Mouse (Mus musculus) cerebellum, postnatal 4 days (tissue): ENCODE measurements around the gene Prkn.
A peak's percentile ranks its signal among the peaks of the same experiment; 100 is the strongest.

Experiments used
- DNase-seq, 2 experiments: peaks; one replicate each; pipeline ENCODE4 v3.0.0; 2022; ENCODE audit warnings: low spot score in 2 of 2, mixed read lengths in 1 of 2

The Prkn gene

DNA sequence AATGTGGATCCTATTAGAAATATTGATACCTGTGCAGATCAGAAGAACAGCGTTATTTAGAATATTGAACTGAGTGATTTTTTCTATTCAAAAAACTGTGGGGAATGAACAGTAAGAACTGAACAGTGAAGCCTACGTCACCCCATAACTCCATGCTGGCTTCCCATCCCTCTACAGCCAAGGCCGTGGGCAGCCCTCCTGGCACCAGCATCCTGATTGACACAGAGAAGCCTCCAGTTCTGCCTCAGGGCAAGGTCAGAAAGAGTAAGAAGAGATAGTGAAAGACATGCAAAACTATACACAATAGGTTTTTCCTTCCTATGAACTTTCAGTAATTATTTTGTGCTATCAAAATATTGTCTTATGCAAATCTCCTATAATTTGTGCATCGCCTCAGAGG lies 557.5 kb downstream of the Prkn start:
- no peak for DNase-seq

DNA sequence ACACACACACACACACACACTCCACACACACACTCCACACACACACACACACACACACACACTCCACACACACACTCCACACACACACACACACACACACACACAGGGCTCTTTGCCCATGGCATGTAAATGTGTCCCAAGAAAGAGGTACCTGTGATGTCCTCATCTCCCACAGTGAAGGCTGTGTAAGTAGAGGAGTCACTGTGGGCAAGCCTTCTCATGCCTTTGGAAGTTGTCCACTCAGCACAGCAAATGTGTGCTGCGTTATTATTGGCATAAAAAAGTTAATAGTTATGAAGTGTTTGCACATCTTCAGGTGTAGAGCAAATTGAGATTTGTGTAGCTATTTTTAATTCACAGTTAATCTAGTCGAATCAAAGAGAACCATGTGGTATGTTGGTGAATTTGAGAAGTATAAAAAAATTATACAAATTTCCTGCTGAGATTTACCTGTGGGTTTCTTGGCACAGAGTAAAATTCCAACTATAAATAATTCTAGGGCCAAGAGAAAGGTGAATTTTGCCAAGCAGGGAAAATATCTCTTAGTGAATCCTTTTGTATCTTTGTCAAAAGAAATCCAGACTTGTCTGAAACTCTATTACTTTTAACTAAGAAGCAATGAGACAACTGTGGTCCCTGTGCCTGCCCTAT lies 562.2 kb downstream of the Prkn start:
- DNase-seq, result no peak

DNA sequence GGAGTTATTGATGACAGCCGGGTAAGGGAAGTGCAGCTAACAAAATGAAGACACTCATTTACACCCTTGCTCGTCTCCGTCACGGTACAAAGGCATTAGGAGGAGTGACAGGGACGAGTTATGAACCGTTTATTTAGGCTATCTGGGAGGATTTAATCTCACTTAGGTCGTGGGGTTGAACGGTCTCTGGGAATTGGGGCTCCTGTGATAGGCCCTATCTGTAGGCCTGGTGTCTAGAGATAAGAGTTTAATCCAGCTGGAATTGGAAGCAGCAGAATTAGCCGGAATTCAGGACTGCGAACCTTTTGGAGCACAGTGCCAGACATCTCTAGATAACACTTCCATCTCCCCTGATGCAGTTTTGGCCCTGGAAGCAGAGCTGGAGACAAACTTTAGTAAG lies 571.2 kb downstream of the Prkn start:
- DNase-seq, result no peak

DNA sequence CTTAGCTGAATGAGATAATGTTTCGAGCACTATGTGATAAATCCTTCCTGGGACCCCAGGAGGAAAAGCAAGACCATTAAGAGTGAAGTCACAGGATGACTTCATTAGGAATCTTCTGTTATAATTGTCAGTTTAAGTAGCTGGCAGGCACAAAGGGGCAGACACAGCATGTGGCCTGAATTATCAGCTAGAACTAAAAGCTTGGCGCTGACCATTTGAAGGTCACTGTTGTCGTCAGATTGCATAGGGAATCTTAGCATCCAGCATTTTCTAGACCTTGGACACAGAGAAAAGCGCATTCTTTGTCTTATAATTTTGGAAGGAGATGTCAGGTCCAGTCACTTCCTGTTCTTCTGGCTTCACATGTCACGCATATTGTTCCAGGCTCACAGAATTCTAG lies 573.5 kb downstream of the Prkn start:
- DNase-seq, result no peak

DNA sequence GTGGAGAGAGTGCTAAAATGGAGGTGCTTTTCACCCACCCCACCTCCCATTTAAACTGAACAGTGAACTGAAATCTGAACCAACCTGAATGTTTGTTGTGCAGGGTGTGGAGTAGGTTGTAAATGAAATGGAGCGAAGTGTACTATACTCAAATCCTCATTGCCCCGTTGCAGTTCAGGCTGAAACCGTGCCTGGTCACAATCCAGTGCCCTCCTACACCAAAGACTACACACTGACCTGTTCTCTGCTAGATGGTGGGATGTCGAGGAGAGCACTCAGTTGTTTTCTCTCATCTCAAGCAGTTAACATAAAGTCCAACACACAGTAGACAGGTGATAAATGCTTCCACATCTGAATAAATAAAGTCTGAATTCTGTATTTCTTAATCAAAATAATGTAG lies 574.1 kb downstream of the Prkn start:
- DNase-seq, result no peak

DNA sequence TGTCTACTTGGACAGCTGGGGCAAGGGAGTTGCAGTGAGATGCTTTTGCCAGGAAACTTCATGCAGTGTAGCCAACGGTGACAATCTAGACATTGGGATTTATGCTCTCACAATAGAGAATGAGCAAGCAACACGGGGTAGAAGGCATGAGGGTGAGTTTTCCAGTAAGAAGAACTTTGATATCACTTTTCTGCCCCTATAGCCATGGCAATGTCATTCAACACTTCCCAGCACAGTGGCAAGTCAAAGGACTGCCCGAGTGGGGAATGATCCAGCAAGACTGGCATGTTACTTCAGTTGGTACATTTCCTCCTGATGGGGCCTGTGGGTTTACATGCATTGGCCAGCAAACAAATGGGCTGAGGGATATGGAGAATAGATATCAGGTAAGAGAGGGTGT lies 577.0 kb downstream of the Prkn start:
- DNase-seq, result no peak

DNA sequence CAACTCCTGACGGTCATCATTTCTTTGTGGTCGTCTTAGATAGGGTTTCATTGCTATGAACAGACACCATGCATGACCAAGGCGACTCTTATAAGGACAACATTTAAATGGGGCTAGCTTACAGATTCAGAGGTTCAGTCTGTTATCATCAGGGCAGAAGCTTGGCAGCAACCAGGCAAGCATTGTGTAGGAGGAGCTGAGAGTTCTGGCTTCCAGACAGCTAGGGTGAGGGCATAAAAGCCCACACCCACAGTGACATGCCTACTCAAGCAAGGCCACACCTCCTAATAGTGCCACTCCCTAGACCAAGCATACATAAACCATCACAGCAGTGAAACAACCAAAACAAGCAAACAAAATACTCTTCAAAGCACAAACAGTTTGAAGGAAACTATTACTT lies 579.3 kb downstream of the Prkn start:
- no peak for DNase-seq

DNA sequence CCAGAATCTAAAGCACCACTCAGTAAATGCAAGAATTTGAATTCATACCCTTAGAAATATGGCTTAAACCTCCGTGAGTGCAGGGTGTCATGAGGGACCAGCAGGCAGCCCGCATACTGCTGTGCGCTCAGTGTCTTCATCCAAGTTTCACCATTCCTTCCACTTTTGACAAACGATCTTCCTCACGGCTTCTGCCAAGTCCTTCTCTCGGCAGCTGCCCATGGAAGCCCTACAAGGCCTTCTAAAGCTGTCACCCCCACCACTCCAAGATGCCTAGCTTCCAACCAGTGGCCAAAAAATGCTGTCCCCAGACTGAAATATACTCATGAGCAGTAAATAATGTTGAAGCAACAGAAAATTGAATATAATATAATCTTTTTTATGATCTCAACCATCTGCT lies 580.7 kb downstream of the Prkn start:
- no peak for DNase-seq

DNA sequence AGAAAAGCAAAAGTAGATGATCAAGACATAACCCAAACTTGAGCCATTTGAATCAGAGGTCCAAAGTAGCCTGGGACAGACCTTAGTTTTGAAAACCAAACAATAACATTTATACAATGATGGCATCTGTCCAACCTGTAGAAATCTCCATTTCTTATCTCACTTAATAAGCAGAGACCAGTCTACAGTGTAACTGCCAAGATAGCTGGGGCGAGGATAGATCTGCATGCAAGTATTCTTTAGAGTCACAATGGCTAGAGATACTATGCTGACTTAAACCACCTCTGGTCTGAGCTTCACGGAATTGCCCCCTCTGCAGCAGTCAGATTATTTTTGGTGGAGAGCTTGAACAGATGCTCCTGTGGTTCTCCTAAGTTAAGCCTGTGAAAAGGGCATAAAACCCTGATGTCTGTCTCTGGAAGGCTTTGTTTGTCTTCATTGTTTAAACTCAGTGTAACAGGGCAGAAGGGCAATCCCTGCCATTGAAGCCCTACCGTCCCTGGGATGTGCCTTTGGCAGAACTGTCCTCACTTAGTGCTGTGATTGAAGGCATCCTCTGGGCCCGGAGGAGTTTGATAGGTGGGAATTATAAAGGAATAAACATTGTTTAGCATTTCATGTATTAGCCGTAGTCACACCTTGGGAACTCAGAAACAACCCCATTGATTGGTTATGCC lies 581.2 kb downstream of the Prkn start:
- no peak for DNase-seq

DNA sequence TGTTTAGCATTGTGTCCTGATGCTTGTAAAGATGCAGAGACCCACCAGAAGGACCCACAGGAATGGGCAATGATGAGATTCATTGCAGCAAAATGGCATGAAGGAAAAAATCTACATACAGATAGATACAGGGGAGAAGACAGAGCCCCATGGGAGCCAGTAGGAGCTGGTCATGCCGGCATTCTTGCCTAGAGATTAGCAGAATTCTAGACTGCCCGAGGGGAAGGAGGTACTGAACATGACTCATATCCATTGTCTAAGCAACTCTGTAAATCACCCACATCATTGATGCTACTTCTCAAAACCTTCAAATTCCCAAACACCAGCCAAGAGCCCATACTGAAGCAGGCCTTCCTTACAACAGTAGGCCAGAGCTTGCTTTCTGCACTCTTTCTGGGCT lies 591.1 kb downstream of the Prkn start:
- DNase-seq, result no peak

DNA sequence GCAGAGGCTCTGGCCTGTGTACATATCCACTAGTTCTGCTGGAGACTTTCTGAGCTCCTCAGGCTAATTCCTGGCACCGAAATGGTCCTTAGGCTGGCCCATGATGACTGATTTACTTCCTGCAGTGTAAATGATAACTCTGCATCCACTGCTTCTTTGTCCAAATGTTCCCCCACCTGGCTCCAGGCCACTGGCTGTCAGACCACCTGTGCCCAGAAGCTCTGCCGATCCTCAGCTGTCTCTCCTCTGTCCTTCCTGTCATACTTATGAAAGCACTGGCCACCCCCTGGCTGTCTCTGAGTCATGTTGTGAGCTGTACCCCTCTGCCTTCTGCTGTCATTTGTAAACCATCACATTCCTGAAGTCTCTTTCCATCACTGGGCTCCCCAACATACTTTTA lies 592.4 kb downstream of the Prkn start:
- DNase-seq, result peak in 1 of 2 experiments; percentile 45

DNA sequence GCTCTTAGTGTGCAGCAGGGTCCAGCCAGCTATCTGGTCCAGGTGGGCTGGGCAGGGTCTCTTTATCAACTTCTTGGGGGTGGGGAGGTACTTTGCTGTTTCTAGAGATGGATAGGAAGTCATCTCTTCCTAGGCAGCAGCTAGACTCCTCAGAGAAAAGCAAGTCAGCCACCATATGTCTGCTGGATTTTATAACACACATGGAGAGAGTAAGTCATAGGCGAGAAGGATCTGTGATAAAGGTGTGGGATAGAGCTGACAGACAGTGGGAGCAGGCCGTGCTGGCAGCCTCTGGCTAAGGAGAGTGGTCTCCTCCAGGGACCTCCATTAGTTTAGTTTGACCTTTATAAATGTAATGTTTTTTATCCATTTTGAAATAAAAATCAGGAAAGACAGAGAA lies 622.5 kb downstream of the Prkn start:
- DNase-seq, result no peak

DNA sequence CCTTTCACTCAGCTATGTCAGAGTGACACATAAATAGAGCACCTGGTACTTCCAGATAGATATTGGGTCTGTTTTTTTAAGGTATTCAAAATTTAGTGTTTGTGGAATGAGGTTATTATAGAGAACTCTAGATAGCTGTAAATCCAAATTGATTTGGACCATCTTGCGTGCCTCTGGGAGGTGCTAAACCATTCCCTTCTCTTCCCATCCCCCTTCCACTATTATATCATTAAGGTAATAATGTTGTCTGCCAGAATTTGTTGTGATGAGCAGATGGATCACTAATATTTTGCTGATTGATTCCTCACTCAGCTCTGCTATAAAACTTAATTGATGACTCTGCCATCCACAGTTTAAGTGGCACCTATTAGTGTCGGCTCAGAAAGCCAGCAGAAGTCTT lies 625.9 kb downstream of the Prkn start:
- DNase-seq, result no peak

DNA sequence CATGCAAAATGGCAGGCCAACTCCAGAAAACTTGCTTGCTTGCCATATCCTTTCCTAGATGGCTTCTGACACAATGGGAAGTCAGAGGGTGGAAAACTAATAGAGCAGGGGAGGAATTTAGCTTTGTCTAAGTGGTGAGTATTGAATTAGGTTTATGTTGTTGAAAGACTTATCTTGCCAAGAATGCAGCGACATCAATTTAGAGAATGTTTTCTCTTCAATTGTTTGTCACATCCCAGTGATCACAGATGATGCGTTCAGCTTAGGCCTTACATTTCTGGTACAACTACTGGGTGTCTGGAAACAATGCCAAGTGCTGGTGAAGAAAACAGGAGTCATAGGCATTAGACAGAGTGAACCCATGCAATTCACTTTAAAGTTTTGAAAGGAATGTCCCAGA lies 628.4 kb downstream of the Prkn start:
- DNase-seq, result no peak

DNA sequence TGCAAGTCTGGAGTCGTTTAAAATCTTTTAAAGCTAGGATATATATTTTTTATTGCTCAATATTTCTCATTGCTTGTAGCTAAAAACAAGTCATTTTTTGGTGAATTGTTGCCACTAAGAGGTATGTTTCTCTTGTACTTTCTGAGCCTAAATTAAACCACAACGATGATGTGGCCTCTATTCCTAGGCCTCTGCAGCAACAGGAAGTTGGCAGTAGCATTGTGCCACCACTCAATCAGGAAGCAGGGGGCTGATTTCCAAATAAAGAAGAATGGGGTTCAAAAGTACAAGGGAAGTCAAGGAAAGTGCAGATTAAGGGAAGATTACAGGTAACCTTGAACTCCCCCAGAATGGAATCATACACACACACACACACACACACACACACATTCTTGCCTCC lies 642.8 kb downstream of the Prkn start:
- DNase-seq, result no peak

DNA sequence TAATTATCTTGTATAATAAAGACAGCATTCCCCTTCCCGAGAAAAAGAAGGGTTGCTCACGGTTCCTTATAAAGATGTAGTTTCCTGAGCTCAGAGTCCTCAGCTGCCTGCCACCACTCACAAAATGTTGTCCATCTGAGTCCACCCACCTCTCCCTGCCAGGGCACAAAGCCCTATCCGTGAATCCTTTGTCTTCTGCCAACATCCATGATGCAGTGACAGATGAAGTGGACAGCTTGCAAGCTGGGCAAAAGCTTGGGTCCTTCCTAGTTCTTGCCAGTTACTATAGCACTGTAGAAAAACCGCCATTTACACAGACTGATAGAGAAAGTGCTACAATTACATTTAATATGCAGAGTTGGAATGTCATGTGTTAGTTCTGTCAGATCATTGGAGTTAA lies 649.9 kb downstream of the Prkn start:
- peak in 1 of 2 experiments; percentile 42 for DNase-seq

DNA sequence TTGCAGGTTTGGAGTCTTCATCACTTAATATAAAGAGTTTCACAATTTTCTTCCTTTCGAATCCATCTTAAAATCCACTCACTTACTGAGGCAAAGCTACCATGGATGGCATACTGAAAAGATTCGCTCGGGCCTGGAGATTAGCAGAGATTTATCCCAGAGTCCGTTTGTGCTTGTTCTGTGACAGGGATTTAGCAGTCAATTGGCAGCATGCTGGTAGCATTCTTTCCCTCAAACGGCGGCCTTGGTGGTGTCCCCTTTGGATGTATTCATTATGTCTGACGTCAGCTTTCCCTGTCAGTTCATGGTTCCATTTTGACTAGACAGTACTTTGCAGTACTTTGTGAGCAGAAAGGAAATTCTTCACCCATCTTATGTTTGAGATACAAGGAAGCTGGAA lies 662.4 kb downstream of the Prkn start:
- no peak for DNase-seq

DNA sequence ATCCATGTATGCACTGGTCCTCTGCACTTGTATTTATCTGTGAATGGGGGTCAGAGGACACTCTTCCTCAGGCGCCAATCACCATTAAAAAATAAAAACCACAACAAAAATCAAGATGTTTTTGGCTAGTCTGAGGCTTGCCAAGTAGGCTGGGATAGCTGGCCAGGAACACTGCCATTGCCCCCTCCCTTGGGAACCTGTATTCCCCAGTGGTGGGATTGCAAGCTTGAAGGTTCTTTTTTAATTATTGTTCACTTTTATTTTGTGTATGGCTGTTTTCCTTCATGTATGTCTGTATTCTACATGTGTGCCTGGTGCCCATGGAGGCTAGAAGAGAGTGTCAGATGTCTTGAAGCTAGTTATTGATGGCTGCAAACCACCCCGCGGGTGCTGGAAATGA lies 664.3 kb downstream of the Prkn start:
- DNase-seq, result no peak

DNA sequence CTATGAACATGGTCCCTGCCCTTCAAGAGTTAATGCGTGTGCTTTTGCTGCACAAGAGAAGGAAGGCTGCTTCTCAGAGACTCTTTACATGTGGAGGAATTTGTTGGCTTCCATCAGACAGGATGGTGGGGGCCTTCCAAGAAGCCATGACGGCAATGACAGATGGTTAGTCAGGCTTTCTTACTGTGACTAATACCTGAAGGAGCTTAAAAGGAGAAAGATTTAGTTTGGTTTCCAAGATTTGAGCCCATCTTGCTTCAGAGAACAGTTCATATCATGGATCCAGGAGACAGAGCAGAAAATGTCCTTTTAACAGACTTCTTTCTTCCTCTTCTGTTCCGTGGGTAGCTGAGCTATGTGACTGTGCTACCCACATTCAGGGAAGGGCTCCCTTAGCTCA lies 666.9 kb downstream of the Prkn start:
- no peak for DNase-seq

DNA sequence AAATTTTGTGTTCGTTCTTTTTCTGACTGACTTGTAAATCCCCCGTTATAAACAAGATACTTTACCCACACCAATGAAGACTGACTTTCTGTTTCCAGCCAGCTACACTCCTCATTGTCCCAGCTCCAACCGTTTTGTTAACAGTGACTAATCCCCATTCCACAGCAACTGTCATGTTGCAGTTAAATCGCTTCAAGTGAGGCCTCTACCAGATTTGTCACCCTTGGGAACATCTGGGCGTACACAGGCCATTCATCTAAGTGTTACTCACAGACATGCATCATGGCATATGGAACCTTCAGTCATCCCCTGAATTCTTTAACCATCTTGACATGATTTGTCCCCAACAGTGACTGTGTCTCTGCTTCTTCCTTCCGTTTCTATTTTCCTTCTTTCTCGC lies 669.9 kb downstream of the Prkn start:
- DNase-seq, result no peak

DNA sequence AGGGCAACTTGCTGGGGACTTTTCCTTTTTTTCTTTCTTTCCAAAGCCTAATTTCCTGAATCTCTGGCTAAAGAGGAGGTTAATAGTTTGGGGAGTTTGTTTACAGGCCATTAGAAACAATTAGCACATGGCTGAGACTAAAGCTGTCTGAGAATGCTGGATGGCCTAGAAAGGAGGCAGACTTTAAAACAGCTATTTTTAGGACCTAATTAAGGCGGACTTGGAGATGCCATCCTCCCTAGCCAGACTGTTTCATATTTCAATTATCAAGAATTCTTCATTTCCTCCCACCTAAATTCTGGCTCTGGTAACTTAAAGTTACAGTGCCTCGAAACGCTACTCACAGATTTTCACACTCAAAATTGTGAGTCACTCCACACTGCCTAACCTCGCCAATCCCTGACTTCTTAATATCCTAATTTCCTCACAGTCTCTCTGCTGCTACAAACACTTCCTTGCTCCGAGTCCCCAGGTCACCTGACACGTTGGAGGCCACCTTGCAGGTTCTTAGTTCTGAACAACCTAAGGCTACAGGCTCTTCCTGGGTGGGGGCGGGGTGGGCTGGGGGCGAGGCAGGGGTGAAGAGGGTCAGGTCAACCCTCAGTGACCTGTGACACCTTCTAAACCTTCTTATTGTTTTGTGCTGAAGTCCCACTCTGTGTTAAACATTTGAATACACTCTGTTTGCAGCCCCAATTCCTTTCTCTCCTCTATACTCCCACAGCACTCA lies 674.0 kb downstream of the Prkn start:
- no peak for DNase-seq

DNA sequence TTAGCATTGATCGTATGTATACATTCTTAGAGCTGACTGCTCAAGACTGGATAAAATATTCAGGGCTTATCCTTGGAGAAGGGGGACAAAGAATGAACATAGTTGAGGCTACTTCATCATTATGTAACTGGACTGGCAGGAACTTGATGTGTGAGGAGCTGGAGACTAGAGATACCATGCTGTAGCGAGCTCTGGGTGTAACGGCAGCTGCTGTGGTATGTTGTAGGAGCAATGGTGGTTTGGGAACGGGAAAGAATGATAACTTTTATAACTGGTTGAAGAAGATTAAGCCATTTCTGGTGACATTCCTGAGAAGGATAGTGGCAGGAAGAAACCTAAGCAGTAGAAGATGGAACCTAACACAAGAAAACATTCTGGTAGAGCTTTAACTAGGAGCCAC lies 675.4 kb downstream of the Prkn start:
- DNase-seq, result no peak

DNA sequence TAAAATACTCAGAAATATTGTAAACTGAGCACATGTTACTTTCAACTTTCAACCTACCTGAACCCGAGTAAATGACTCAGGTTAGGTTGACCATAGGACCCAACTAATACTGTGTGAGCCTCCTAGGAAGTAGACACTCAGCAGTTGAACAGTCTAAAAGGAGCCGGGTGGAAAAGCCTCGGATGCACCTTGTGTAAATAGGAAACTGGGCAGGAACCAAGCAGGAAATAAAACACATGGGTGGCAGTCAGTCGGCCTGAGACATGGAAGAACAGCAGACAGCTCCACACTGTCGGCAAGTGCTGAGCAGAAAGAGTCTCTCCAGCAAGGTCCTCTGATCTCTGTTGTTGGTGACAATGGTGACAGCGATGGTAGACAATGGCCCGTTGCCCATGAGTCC lies 676.0 kb downstream of the Prkn start:
- no peak for DNase-seq
